Mouse (Mus musculus) midbrain, embryonic 13.5 days (tissue): ENCODE measurements around the gene Tldc2. TPM values are rescaled to one million over a fixed set of nuclear protein-coding genes. Genes with fewer than 3 reads are reported as not detected.

Source experiments
- ATAC-seq: fragments of 200-750 bp; cut with Nextera tagmentation; 2 replicates; pipeline ENCODE4 v1.8.0; 2017; ENCODE audit warnings: mild to moderate bottlenecking, moderate TSS enrichment, moderate library complexity
- H3K27ac ChIP-seq: fragments of 300-500 bp; sonication (generic); 2 replicates; pipeline ENCODE4 v1.5.1; 2015; ENCODE audit warnings: inconsistent platforms, mild to moderate bottlenecking, moderate library complexity
- H3K27me3 ChIP-seq: fragments of 300-500 bp; sonication (generic); 2 replicates; pipeline ENCODE4 v1.6.1; 2015; ENCODE audit warnings: mild to moderate bottlenecking, inconsistent platforms
- H3K36me3 ChIP-seq: fragments of 300-500 bp; sonication (generic); 2 replicates; pipeline ENCODE4 v1.6.1; 2015; ENCODE audit warnings: mild to moderate bottlenecking, inconsistent platforms
- H3K4me1 ChIP-seq: fragments of 300-500 bp; sonication (generic); replicated peaks from 2 replicates; pipeline ENCODE4 v1.6.1; 2015; ENCODE audit warnings: inconsistent platforms
- H3K4me2 ChIP-seq: fragments of 300-500 bp; sonication (generic); replicated peaks from 2 replicates; pipeline ENCODE4 v1.6.1; 2015; ENCODE audit warnings: moderate library complexity, mild to moderate bottlenecking, inconsistent platforms
- H3K4me3 ChIP-seq: fragments of 300-500 bp; sonication (generic); replicated peaks from 2 replicates; pipeline ENCODE4 v1.5.1; 2015; ENCODE audit warnings: mild to moderate bottlenecking, inconsistent platforms
- H3K9ac ChIP-seq: fragments of 300-500 bp; sonication (generic); replicated peaks from 2 replicates; pipeline ENCODE4 v1.6.1; 2015; ENCODE audit warnings: mild to moderate bottlenecking, inconsistent platforms
- H3K9me3 ChIP-seq: fragments of 300-500 bp; sonication (generic); 2 replicates; pipeline ENCODE4 v1.6.1; 2016; ENCODE audit warnings: mild to moderate bottlenecking, inconsistent platforms
- WGBS: fragments of 180-500 bp; shearing (Covaris S2); methylation state at CpG from one replicate; pipeline ENCODE4 v1.1.7; 2015; 5-methylcytosine and 5-hydroxymethylcytosine counted together
- polyA plus RNA-seq: library from polyadenylated mRNA; unstranded; fragments of >200 nt; fragmentation: Nextera tagmentation; extraction: Ambion mirVana; gene quantifications from 2 replicates; pipeline ENCODE4 v1.2.1, GENCODE M21; 2015

Gene Tldc2
- polyA plus RNA-seq, 1 experiment from 2014 or later, result not detected

- Histone ChIP-seq H3K4me2 (no peak overlapping the region), H3K4me1 (no peaks in the 10 kb centered on the region), H3K27ac (no peak overlapping the region), H3K9me3 (no peaks in the 10 kb centered on the region), H3K27me3 (no peaks in the 10 kb centered on the region), H3K4me3 (no peak overlapping the region), H3K9ac (no peak overlapping the region), H3K36me3 (peaks cover 24% of the 10 kb centered on the region)
- no peak for ATAC-seq
- WGBS, result 92% methylated on average over 4 of the region's 4 CpGs
Observed at GRCm38 (mm10) chr2:157108236-157108635, 21.4 kb downstream of the Tldc2 start.

GRCm38 (mm10) chr2:157116964-157117363 is 30.1 kb downstream of the Tldc2 start:
- Histone ChIP-seq H3K4me1 (no peaks in the 10 kb centered on the region), H3K9ac (no peak overlapping the region), H3K27ac (no peak overlapping the region), H3K4me2 (no peak overlapping the region), H3K27me3 (no peaks in the 10 kb centered on the region), H3K36me3 (peaks cover 31% of the 10 kb centered on the region), H3K9me3 (no peaks in the 10 kb centered on the region), H3K4me3 (no peak overlapping the region)
- 22% methylated on average over 3 of the region's 3 CpGs for WGBS
- ATAC-seq, result no peak

GRCm38 (mm10) chr2:157118556-157118955 is 31.7 kb downstream of the Tldc2 start:
- H3K9me3 ChIP-seq, result no peaks in the 10 kb centered on the region
- peaks cover 23% of the 10 kb centered on the region for H3K36me3 ChIP-seq
- no peaks in the 10 kb centered on the region for H3K4me1 ChIP-seq
- ATAC-seq, result no peak
- WGBS, result 85% methylated on average over 4 of the region's 4 CpGs
- no peak overlapping the region for H3K9ac ChIP-seq
- H3K4me2 ChIP-seq, result no peak overlapping the region
- H3K27ac ChIP-seq, result no peak overlapping the region
- no peaks in the 10 kb centered on the region for H3K27me3 ChIP-seq
- H3K4me3 ChIP-seq, result no peak overlapping the region

GRCm38 (mm10) chr2:157119075-157119474 is 32.2 kb downstream of the Tldc2 start:
- no peak overlapping the region for H3K4me2 ChIP-seq
- H3K4me3 ChIP-seq, result no peak overlapping the region
- H3K27ac ChIP-seq, result no peak overlapping the region
- 80% methylated on average over 3 of the region's 3 CpGs for WGBS
- H3K9me3 ChIP-seq, result no peaks in the 10 kb centered on the region
- no peaks in the 10 kb centered on the region for H3K4me1 ChIP-seq
- ATAC-seq, result no peak
- H3K27me3 ChIP-seq, result no peaks in the 10 kb centered on the region
- H3K36me3 ChIP-seq, result peaks cover 18% of the 10 kb centered on the region
- no peak overlapping the region for H3K9ac ChIP-seq

- Histone ChIP-seq H3K9me3 (no peaks in the 10 kb centered on the region), H3K27ac (no peak overlapping the region), H3K9ac (no peak overlapping the region), H3K27me3 (no peaks in the 10 kb centered on the region), H3K36me3 (peaks cover 14% of the 10 kb centered on the region), H3K4me2 (no peak overlapping the region), H3K4me3 (no peak overlapping the region), H3K4me1 (no peaks in the 10 kb centered on the region)
- WGBS, result 91% methylated on average over 8 of the region's 8 CpGs
- no peak for ATAC-seq
Observed at GRCm38 (mm10) chr2:157121766-157122165, 34.9 kb downstream of the Tldc2 start.

- no peaks in the 10 kb centered on the region for H3K27me3 ChIP-seq
- ATAC-seq, result no peak
- H3K4me3 ChIP-seq, result no peak overlapping the region
- H3K4me1 ChIP-seq, result no peaks in the 10 kb centered on the region
- H3K9ac ChIP-seq, result no peak overlapping the region
- H3K4me2 ChIP-seq, result no peak overlapping the region
- WGBS, result 91% methylated on average over 3 of the region's 3 CpGs
- H3K27ac ChIP-seq, result no peak overlapping the region
- H3K9me3 ChIP-seq, result no peaks in the 10 kb centered on the region
- peaks cover 6% of the 10 kb centered on the region; the same call in 1 of the 2 replicates for H3K36me3 ChIP-seq
Observed at GRCm38 (mm10) chr2:157125246-157125645, 38.4 kb downstream of the Tldc2 start.

- Histone ChIP-seq H3K27ac (no peak overlapping the region), H3K4me2 (no peak overlapping the region), H3K4me3 (no peak overlapping the region), H3K36me3 (no peaks in the 10 kb centered on the region), H3K4me1 (no peaks in the 10 kb centered on the region), H3K9ac (no peak overlapping the region), H3K9me3 (no peaks in the 10 kb centered on the region), H3K27me3 (no peaks in the 10 kb centered on the region)
- WGBS, result 85% methylated on average over 3 of the region's 3 CpGs
- ATAC-seq, result no peak
Observed at GRCm38 (mm10) chr2:157127370-157127769, 40.5 kb downstream of the Tldc2 start.

GRCm38 (mm10) chr2:157128072-157128471 is 41.2 kb downstream of the Tldc2 start:
- H3K4me1 ChIP-seq, result no peaks in the 10 kb centered on the region
- no peak overlapping the region for H3K27ac ChIP-seq
- ATAC-seq, result no peak
- no peaks in the 10 kb centered on the region for H3K9me3 ChIP-seq
- H3K9ac ChIP-seq, result no peak overlapping the region
- H3K4me2 ChIP-seq, result no peak overlapping the region
- no peaks in the 10 kb centered on the region for H3K36me3 ChIP-seq
- 66% methylated on average over 4 of the region's 4 CpGs for WGBS
- no peak overlapping the region for H3K4me3 ChIP-seq
- H3K27me3 ChIP-seq, result no peaks in the 10 kb centered on the region

GRCm38 (mm10) chr2:157129096-157129495 is 42.2 kb downstream of the Tldc2 start:
- no peak overlapping the region for H3K4me3 ChIP-seq
- no peak overlapping the region for H3K9ac ChIP-seq
- peaks cover 5% of the 10 kb centered on the region; the same call in 1 of the 2 replicates for H3K4me1 ChIP-seq
- no peak overlapping the region for H3K4me2 ChIP-seq
- H3K9me3 ChIP-seq, result no peaks in the 10 kb centered on the region
- H3K36me3 ChIP-seq, result no peaks in the 10 kb centered on the region
- ATAC-seq, result no peak
- H3K27me3 ChIP-seq, result no peaks in the 10 kb centered on the region
- 95% methylated on average over 4 of the region's 4 CpGs for WGBS
- no peak overlapping the region for H3K27ac ChIP-seq

- 87% methylated on average over 11 of the region's 11 CpGs for WGBS
- no peaks in the 10 kb centered on the region for H3K36me3 ChIP-seq
- H3K9ac ChIP-seq, result no peak overlapping the region
- H3K4me1 ChIP-seq, result peaks cover 9% of the 10 kb centered on the region; the same call in 1 of the 2 replicates
- no peaks in the 10 kb centered on the region for H3K9me3 ChIP-seq
- no peak overlapping the region for H3K4me3 ChIP-seq
- no peak for ATAC-seq
- no peak overlapping the region for H3K4me2 ChIP-seq
- no peak overlapping the region for H3K27ac ChIP-seq
- no peaks in the 10 kb centered on the region for H3K27me3 ChIP-seq
Observed at GRCm38 (mm10) chr2:157129601-157130164, 42.8 kb downstream of the Tldc2 start.

GRCm38 (mm10) chr2:157130813-157131514 is 44.1 kb downstream of the Tldc2 start:
- Histone ChIP-seq H3K4me2 (no peak overlapping the region), H3K9ac (no peak overlapping the region), H3K36me3 (no peaks in the 10 kb centered on the region), H3K27ac (no peak overlapping the region), H3K9me3 (no peaks in the 10 kb centered on the region), H3K4me3 (no peak overlapping the region), H3K4me1 (peaks cover 9% of the 10 kb centered on the region; the same call in 1 of the 2 replicates), H3K27me3 (no peaks in the 10 kb centered on the region)
- WGBS, result 90% methylated on average over 8 of the region's 8 CpGs
- no peak for ATAC-seq

GRCm38 (mm10) chr2:157132086-157132485 is 45.2 kb downstream of the Tldc2 start:
- 79% methylated on average over 1 of the region's 1 CpGs for WGBS
- Histone ChIP-seq H3K27ac (no peak overlapping the region), H3K36me3 (no peaks in the 10 kb centered on the region)

More at GRCm38 (mm10) chr2:157132086-157132485, 45.2 kb downstream of the Tldc2 start:
- H3K9ac ChIP-seq, result no peak overlapping the region
- no peaks in the 10 kb centered on the region for H3K9me3 ChIP-seq
- no peaks in the 10 kb centered on the region for H3K27me3 ChIP-seq
- H3K4me1 ChIP-seq, result peaks cover 9% of the 10 kb centered on the region; the same call in 1 of the 2 replicates
- no peak overlapping the region for H3K4me3 ChIP-seq
- ATAC-seq, result no peak
- no peak overlapping the region for H3K4me2 ChIP-seq
